In genomic region chr13:53336832-53337231, GRCm38 (mm10) we compare ENCODE assay signal across 22 mouse cellular contexts. TPM values are rescaled to one million over a fixed set of nuclear protein-coding genes. Genes with fewer than 3 reads are reported as not detected.
DNase-seq lines count a peak whose midpoint lies in the region; ATAC-seq and TF ChIP-seq lines count a peak whose summit lies in the region.
"Had no signal": no experiment of that assay in that cellular context is flagged by ENCODE, and none has a peak within 500 bp of the region (broad histone marks: within the 10 kb centered on the region; RNA-seq: fewer than 3 reads in every experiment).

No protein-coding gene starts in this region.

- TF ChIP-seq POLR2A in heart, adult 2 months (IDR thresholded peaks at IDR 0.05; ENCODE audit: insufficient read depth, low read depth, low read length): no peak

- intact Hi-C loops in heart, adult 2 months (cut with DNase I): no loop called here
- intact Hi-C loops in gastrocnemius, postnatal 36 days (cut with DNase I): no loop called here

- H3K4me2 ChIP-seq in midbrain, embryonic 11.5 days: no peak overlapping the region
- H3K4me2 ChIP-seq in midbrain, embryonic 13.5 days (replicated peaks): no peak overlapping the region
- H3K4me2 ChIP-seq: forebrain, embryonic 13.5 days; heart, embryonic 13.5 days; hindbrain, embryonic 12.5 days had no signal

- peaks cover 2% of the 10 kb centered on the region for H3K4me1 ChIP-seq in heart, adult 2 months (ENCODE audit: control insufficient read depth, insufficient read depth, low read length)
- H3K4me1 ChIP-seq in heart, embryonic 10.5 days: no peaks in the 10 kb centered on the region
- H3K4me1 ChIP-seq in midbrain, embryonic 11.5 days (ENCODE audit: control insufficient read depth, insufficient read depth, low read length): no peaks in the 10 kb centered on the region
- no peaks in the 10 kb centered on the region for H3K4me1 ChIP-seq in midbrain, embryonic 13.5 days (replicated peaks)
- H3K4me1 ChIP-seq: embryonic facial prominence, embryonic 10.5 days; forebrain, embryonic 13.5 days; hindbrain, embryonic 12.5 days had no signal

- no peak for ATAC-seq in midbrain, embryonic 11.5 days (ENCODE audit: low FRiP score)
- no peak for ATAC-seq in midbrain, embryonic 13.5 days
- ATAC-seq: CD4-positive, CD25-positive, alpha-beta regulatory T cell, adult 4 months; forebrain, embryonic 13.5 days; forebrain, postnatal 0 days; hindbrain, embryonic 16.5 days; inflammation-experienced regulatory T-cells, adult 6 months had no signal

- peak; percentile 31 for DNase-seq in gastrocnemius, adult 18-20 months (ENCODE audit: low spot score)
- DNase-seq in gastrocnemius, postnatal 4 days (ENCODE audit: low spot score in 2 of 2): no peak
- peak; percentile 37 to 50 for DNase-seq in heart, adult 2 months
- DNase-seq in heart, embryonic 10.5 days (ENCODE audit: low spot score): no peak
- peak; percentile 73 for DNase-seq in midbrain, embryonic 11.5 days (ENCODE audit: low spot score, missing footprints)
- DNase-seq in gastrocnemius, postnatal 36 days: peak; percentile 31 to 41
- DNase-seq in right cerebral cortex, adult 2 months (ENCODE audit: low spot score in 2 of 2): no peak
- DNase-seq: adrenal gland, adult 8-10 months; B cell, adult 2 months; cerebellum, adult 2 months; cerebellum, postnatal 10 days; forebrain, postnatal 0 days; heart, postnatal 4 days had no signal

- no peaks in the 10 kb centered on the region for H3K9me3 ChIP-seq in heart, embryonic 10.5 days
- no peaks in the 10 kb centered on the region for H3K9me3 ChIP-seq in midbrain, embryonic 11.5 days (ENCODE audit: control insufficient read depth, low read length)
- no peaks in the 10 kb centered on the region for H3K9me3 ChIP-seq in midbrain, embryonic 13.5 days
- H3K9me3 ChIP-seq: embryonic facial prominence, embryonic 10.5 days; forebrain, embryonic 13.5 days; G1E; heart, embryonic 13.5 days; hindbrain, embryonic 12.5 days had no signal

- no peak overlapping the region for H3K27ac ChIP-seq in heart, adult 2 months
- H3K27ac ChIP-seq in heart, embryonic 10.5 days: no peak overlapping the region
- no peak overlapping the region for H3K27ac ChIP-seq in midbrain, embryonic 11.5 days (ENCODE audit: low read depth, low read length)
- no peak overlapping the region for H3K27ac ChIP-seq in midbrain, embryonic 13.5 days
- H3K27ac ChIP-seq: embryonic facial prominence, embryonic 10.5 days; forebrain, embryonic 13.5 days; heart, embryonic 13.5 days; hindbrain, embryonic 12.5 days had no signal

- no peak for TF ChIP-seq EP300 in heart, adult 2 months (IDR thresholded peaks at IDR 0.05; ENCODE audit: insufficient read depth, low read depth, low read length)

- H3K9ac ChIP-seq in heart, adult 2 months (ENCODE audit: low read depth, low read length): no peak overlapping the region
- no peak overlapping the region for H3K9ac ChIP-seq in midbrain, embryonic 11.5 days (ENCODE audit: low read length)
- H3K9ac ChIP-seq in midbrain, embryonic 13.5 days (replicated peaks): no peak overlapping the region
- H3K9ac ChIP-seq: forebrain, embryonic 13.5 days; forebrain, postnatal 0 days; heart, embryonic 13.5 days; hindbrain, embryonic 12.5 days had no signal

- 97% methylated on average over 7 of the region's 7 CpGs for WGBS in heart, adult 2 months
- WGBS in heart, embryonic 10.5 days: 96% methylated on average over 7 of the region's 7 CpGs
- WGBS in midbrain, embryonic 11.5 days: 95% methylated on average over 7 of the region's 7 CpGs
- 91% methylated on average over 7 of the region's 7 CpGs for WGBS in midbrain, embryonic 13.5 days

- no peaks in the 10 kb centered on the region for H3K36me3 ChIP-seq in heart, adult 2 months (ENCODE audit: control insufficient read depth, insufficient read depth, low read length)
- peaks cover 89% of the 10 kb centered on the region for H3K36me3 ChIP-seq in heart, embryonic 10.5 days
- H3K36me3 ChIP-seq in midbrain, embryonic 11.5 days (ENCODE audit: control insufficient read depth, insufficient read depth, low read length): peaks cover 16% of the 10 kb centered on the region
- peaks cover 93% of the 10 kb centered on the region for H3K36me3 ChIP-seq in midbrain, embryonic 13.5 days

- no peaks in the 10 kb centered on the region for H3K79me2 ChIP-seq in heart, adult 2 months (replicated peaks; ENCODE audit: control insufficient read depth, insufficient read depth, low read length)

- H3K27me3 ChIP-seq in heart, adult 2 months (ENCODE audit: control insufficient read depth, insufficient read depth, low read length): no peaks in the 10 kb centered on the region
- no peaks in the 10 kb centered on the region for H3K27me3 ChIP-seq in heart, embryonic 10.5 days (ENCODE audit: insufficient read depth, poor library complexity, severe bottlenecking)
- no peaks in the 10 kb centered on the region for H3K27me3 ChIP-seq in midbrain, embryonic 11.5 days (ENCODE audit: control insufficient read depth, insufficient read depth, low read length)
- H3K27me3 ChIP-seq in midbrain, embryonic 13.5 days: no peaks in the 10 kb centered on the region
- H3K27me3 ChIP-seq: forebrain, embryonic 13.5 days; heart, embryonic 13.5 days; hindbrain, embryonic 12.5 days had no signal

- H3K4me3 ChIP-seq in heart, adult 2 months: no peak overlapping the region
- H3K4me3 ChIP-seq in heart, embryonic 10.5 days: no peak overlapping the region
- H3K4me3 ChIP-seq in midbrain, embryonic 11.5 days (ENCODE audit: low read depth, low read length): no peak overlapping the region
- no peak overlapping the region for H3K4me3 ChIP-seq in midbrain, embryonic 13.5 days (replicated peaks)
- H3K4me3 ChIP-seq: embryonic facial prominence, embryonic 10.5 days; forebrain, embryonic 13.5 days; heart, embryonic 13.5 days; hindbrain, embryonic 12.5 days had no signal

- no peak for TF ChIP-seq CTCF in heart, adult 2 months (IDR thresholded peaks at IDR 0.05)

RNA-seq across cellular contexts. Expression of gene Sptlc1, which starts 40.4 kb away (rescaled TPM):
- total RNA-seq in gastrocnemius, adult 18-20 months (2021): 10 to 100 TPM in 1 of 2 experiments, 1 to 10 TPM in 1; 9.3 to 10.6 TPM
- 10 to 100 TPM; 17.4 to 17.6 TPM for total RNA-seq in gastrocnemius, postnatal 4 days (2021)
- total RNA-seq in heart, adult 2 months (2021): 10 to 100 TPM; 13.9 to 14.3 TPM
- 8.2 and 14.7 TPM in 2 replicates for polyA plus RNA-seq in heart, adult 2 months (2012; rRNA removed)
- 20.2 and 26.3 TPM in 2 replicates for polyA plus RNA-seq in heart, embryonic 10.5 days (2016; fragmentation: Nextera tagmentation; extraction: Ambion mirVana)
- 33.1 and 35.0 TPM in 2 replicates for polyA plus RNA-seq in midbrain, embryonic 11.5 days (2014; fragmentation: Nextera tagmentation; extraction: Ambion mirVana)
- 27.4 and 28.7 TPM in 2 replicates for polyA plus RNA-seq in midbrain, embryonic 13.5 days (2015; fragmentation: Nextera tagmentation; extraction: Ambion mirVana)
- total RNA-seq in gastrocnemius, postnatal 36 days (2021): 1 to 10 TPM; 9.1 to 9.3 TPM

RNA-seq across cellular contexts. Expression of gene Ror2, which starts 50.9 kb away (rescaled TPM):
- under 1 TPM; 0.40 to 0.41 TPM for total RNA-seq in gastrocnemius, adult 18-20 months (2021)
- total RNA-seq in gastrocnemius, postnatal 4 days (2021): 1 to 10 TPM; 9.3 to 9.9 TPM
- 1 to 10 TPM; 1.1 to 1.9 TPM for total RNA-seq in heart, adult 2 months (2021)
- 1.5 and 1.6 TPM in 2 replicates for polyA plus RNA-seq in heart, adult 2 months (2012; rRNA removed)
- 25.8 and 27.8 TPM in 2 replicates for polyA plus RNA-seq in heart, embryonic 10.5 days (2016; fragmentation: Nextera tagmentation; extraction: Ambion mirVana)
- 3.4 and 4.8 TPM in 2 replicates for polyA plus RNA-seq in midbrain, embryonic 11.5 days (2014; fragmentation: Nextera tagmentation; extraction: Ambion mirVana)
- polyA plus RNA-seq in midbrain, embryonic 13.5 days (2015; fragmentation: Nextera tagmentation; extraction: Ambion mirVana): 1.9 and 3.5 TPM in 2 replicates
- total RNA-seq in gastrocnemius, postnatal 36 days (2021): 1 to 10 TPM in 1 of 2 experiments, under 1 TPM in 1; 0.32 to 1.2 TPM
- total RNA-seq: G1E had no signal
- polyA plus RNA-seq: CD4-positive, CD25-positive, alpha-beta regulatory T cell, adult 4 months; G1E; inflammation-experienced regulatory T-cells, adult 6 months had no signal

Comparison
In these comparisons a context has a peak if more than half of its experiments do, and no peak if none do; other contexts are left out.
1. DNase-seq: peak in gastrocnemius, adult 18-20 months (single experiment), heart, adult 2 months (2 of 2), midbrain, embryonic 11.5 days (single experiment) and gastrocnemius, postnatal 36 days (2 of 2); none in gastrocnemius, postnatal 4 days (0 of 2), heart, embryonic 10.5 days (single experiment) and right cerebral cortex, adult 2 months (0 of 2).